Mouse (Mus musculus): Measurements from ENCODE around the gene Serbp1.

DNA sequence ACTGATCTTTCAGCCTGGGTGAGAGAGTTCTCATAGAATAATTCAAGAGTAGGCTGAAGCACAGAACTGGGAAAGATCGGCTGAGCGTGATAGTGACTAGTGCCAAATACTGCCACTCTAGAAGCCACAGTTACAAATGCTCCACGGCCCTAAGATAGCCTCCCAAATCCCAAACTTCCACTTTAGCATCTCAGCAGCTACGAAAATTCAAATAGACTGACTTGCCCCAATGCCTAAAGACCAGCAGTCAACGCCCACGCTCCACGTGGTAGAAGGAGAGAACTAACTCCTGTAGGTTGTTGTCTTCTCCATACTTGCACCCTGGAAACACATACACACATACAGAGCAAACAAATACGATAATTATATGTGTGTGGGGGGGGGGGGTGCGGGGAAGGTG, 8.5 kb upstream of the Serbp1 start:
- no peak for TF ChIP-seq CTCF (IDR thresholded peaks at IDR 0.05)
- no peak for TF ChIP-seq EP300 (IDR thresholded peaks at IDR 0.05)
